Mouse (Mus musculus): ENCODE measurements at regions not wholly inside any gene's neighbourhood (a gene's known extent, or its start where the extent isn't known, plus 50 kb on each side); places are given as distances from the start of the nearest gene placed in this dataset.

DNA sequence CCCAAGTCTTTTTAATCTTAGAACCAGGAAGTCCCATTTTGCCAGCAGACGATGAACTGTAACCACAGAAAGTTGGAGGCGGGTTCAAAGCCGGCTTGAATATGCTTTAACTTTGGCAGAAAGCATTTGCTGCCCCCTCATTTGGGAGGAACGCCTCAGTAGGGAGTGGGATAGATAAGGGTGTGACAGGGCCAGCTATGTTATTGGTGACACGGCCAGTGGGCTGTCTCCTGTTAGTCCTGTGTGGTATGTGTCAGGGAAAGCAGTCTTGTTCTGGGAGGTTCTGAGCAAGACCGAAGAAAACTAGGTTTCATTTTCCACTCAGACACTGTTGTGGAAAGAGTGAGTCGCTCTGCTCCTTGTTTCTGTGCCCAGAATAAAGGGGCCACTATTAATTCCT is 154.7 kb upstream of the Pdzrn3 start:
- TF ChIP-seq CTCF (IDR thresholded peaks at IDR 0.05; ENCODE audit: low read depth, low read length) (no peak), POLR2A (IDR thresholded peaks at IDR 0.05; ENCODE audit: extremely low read depth, insufficient read depth, low read length) (no peak)
